Mouse (Mus musculus) cerebellum, postnatal 25 days (tissue): ENCODE results near the gene Atp6ap1.

Experiments
- DNase-seq, 2 experiments: peaks; one replicate each; pipeline ENCODE4 v3.0.0; 2021; ENCODE audit warnings: mixed read lengths in 2 of 2

The Atp6ap1 gene

GRCm38 (mm10) chrX:74304867-74305700 is 8.2 kb downstream of the Atp6ap1 start, which contains the start of gene Gdi1:
TSS of gene Gdi1 (plus strand) at chrX:74304998.
- peak; percentile 81 to 82 for DNase-seq

GRCm38 (mm10) chrX:74312540-74313464 is 15.9 kb downstream of the Atp6ap1 start, which contains the start of gene Fam50a:
TSS of gene Fam50a (plus strand) at chrX:74313033.
- DNase-seq, result peak; percentile 84 to 92

- DNase-seq, result peak; percentile 75 to 79
Measured at GRCm38 (mm10) chrX:74328725-74329161, 31.8 kb downstream of the Atp6ap1 start, which contains the start of gene Plxna3. TSS of gene Plxna3 (plus strand) at chrX:74329066.

- peak in 1 of 2 experiments; percentile 28 for DNase-seq
Measured at GRCm38 (mm10) chrX:74329215-74329671, 32.3 kb downstream of the Atp6ap1 start.

- peak; percentile 32 to 56 for DNase-seq
Measured at GRCm38 (mm10) chrX:74330166-74330930, 33.5 kb downstream of the Atp6ap1 start.

- DNase-seq, result no peak
Measured at GRCm38 (mm10) chrX:74352645-74353466, 56.0 kb downstream of the Atp6ap1 start.

- DNase-seq, result peak; percentile 85 to 90
Measured at GRCm38 (mm10) chrX:74353467-74353770, 56.5 kb downstream of the Atp6ap1 start, which contains the start of gene Lage3. TSS of gene Lage3 (minus strand) at chrX:74353618.
